Mouse (Mus musculus): Measurements from ENCODE around the gene Zfp704. TPM values are rescaled to one million over a fixed set of nuclear protein-coding genes. Genes with fewer than 3 reads are reported as not detected.
A peak's percentile ranks its signal among the peaks of the same experiment; 100 is the strongest.

Gene Zfp704
- total and polyA plus RNA-seq, 2 experiments from 2014 or later = 13.0 to 70.4 TPM

DNA sequence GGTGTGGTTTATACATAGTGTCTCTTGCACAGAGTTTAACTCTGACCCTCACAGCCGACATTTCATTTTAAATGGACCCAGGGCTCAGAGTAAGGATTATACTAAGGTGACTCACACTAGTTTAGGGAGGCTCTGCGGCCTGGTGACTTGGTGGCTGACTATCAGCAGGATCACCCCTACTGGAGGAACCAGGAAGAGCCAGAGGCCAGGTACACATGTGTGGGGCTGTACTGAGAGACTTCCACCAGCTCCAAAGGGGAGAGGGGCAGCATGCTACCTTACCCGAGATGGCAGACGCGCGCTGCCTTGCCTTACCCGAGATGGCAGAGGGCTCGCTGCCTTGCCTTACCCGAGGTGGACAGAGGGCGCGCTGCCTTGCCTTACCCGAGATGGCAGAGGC is 159.4 kb downstream of the Zfp704 start:
- H3K36me3 ChIP-seq (ENCODE audit: insufficient read depth) = peaks cover 23% of the 10 kb centered on the region
- H3K27me3 ChIP-seq (ENCODE audit: insufficient read depth, low read length) = no peaks in the 10 kb centered on the region
- no peaks in the 10 kb centered on the region for H3K4me1 ChIP-seq (ENCODE audit: insufficient read depth)
- no peak overlapping the region for H3K4me3 ChIP-seq (ENCODE audit: low read depth, low read length)
- H3K9me3 ChIP-seq (ENCODE audit: low read length) = no peaks in the 10 kb centered on the region
- H3K27ac ChIP-seq (ENCODE audit: low read depth, low read length) = no peak overlapping the region
- WGBS = 94% methylated on average over 12 of the region's 12 CpGs
- DNase-seq (no peak), ATAC-seq (no peak)
- H3K9ac ChIP-seq = no peak overlapping the region
- no peak overlapping the region for H3K4me2 ChIP-seq (ENCODE audit: low read depth)
- TF ChIP-seq CTCF (IDR thresholded peaks at IDR 0.05; ENCODE audit: low read depth) = no peak

- H3K9ac ChIP-seq = no peak overlapping the region
- no peak overlapping the region for H3K4me2 ChIP-seq (ENCODE audit: low read depth)
- no peaks in the 10 kb centered on the region for H3K9me3 ChIP-seq (ENCODE audit: low read length)
- WGBS = 50% methylated on average over 7 of the region's 7 CpGs
- peaks cover 25% of the 10 kb centered on the region for H3K36me3 ChIP-seq (ENCODE audit: insufficient read depth)
- no peaks in the 10 kb centered on the region for H3K4me1 ChIP-seq (ENCODE audit: insufficient read depth)
- DNase-seq (no peak), ATAC-seq (peak; percentile 20; the same call in 1 of the 2 replicates)
- no peak overlapping the region for H3K4me3 ChIP-seq (ENCODE audit: low read depth, low read length)
- no peaks in the 10 kb centered on the region for H3K27me3 ChIP-seq (ENCODE audit: insufficient read depth, low read length)
- no peak for TF ChIP-seq CTCF (IDR thresholded peaks at IDR 0.05; ENCODE audit: low read depth)
- no peak overlapping the region for H3K27ac ChIP-seq (ENCODE audit: low read depth, low read length)
Measured at GRCm38 (mm10) chr3:9449261-9450007, 160.5 kb downstream of the Zfp704 start.

DNA sequence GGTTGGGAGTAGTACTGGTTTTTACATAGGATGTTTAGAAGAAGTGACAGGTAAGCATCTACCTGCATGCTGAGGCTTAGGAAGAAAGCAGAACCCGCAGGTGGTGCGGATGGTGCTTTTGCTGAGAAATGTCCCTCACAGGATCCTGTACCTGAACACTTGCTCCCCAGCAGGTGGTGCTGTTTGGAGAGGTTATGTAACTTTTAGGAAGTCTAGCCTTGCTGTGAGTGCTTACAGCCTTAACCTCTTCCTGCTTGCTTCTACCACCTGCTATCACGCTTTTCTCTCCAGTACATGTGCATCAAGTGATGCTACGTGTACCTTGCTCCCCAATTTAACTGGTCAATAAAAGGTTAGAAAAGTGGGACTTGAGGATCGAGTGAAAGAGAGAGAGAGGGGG is 161.3 kb downstream of the Zfp704 start:
- Histone ChIP-seq H3K27ac (ENCODE audit: low read depth, low read length) (no peak overlapping the region), H3K4me3 (ENCODE audit: low read depth, low read length) (no peak overlapping the region), H3K9ac (no peak overlapping the region), H3K36me3 (ENCODE audit: insufficient read depth) (peaks cover 25% of the 10 kb centered on the region), H3K4me2 (ENCODE audit: low read depth) (no peak overlapping the region), H3K27me3 (ENCODE audit: insufficient read depth, low read length) (no peaks in the 10 kb centered on the region), H3K4me1 (ENCODE audit: insufficient read depth) (no peaks in the 10 kb centered on the region), H3K9me3 (ENCODE audit: low read length) (no peaks in the 10 kb centered on the region)
- ATAC-seq (no peak), DNase-seq (no peak)
- TF ChIP-seq CTCF (IDR thresholded peaks at IDR 0.05; ENCODE audit: low read depth) = 0 out of 2 replicates have a peak, but pooled peaks have one; percentile 23
- 95% methylated on average over 5 of the region's 5 CpGs for WGBS

- no peak overlapping the region for H3K4me2 ChIP-seq (ENCODE audit: low read depth)
- no peaks in the 10 kb centered on the region for H3K9me3 ChIP-seq (ENCODE audit: low read length)
- no peak overlapping the region for H3K27ac ChIP-seq (ENCODE audit: low read depth, low read length)
- 82% methylated on average over 5 of the region's 5 CpGs for WGBS
- TF ChIP-seq CTCF (IDR thresholded peaks at IDR 0.05; ENCODE audit: low read depth) = no peak
- DNase-seq (no peak), ATAC-seq (no peak)
- H3K4me1 ChIP-seq (ENCODE audit: insufficient read depth) = no peaks in the 10 kb centered on the region
- no peaks in the 10 kb centered on the region for H3K27me3 ChIP-seq (ENCODE audit: insufficient read depth, low read length)
- peaks cover 29% of the 10 kb centered on the region for H3K36me3 ChIP-seq (ENCODE audit: insufficient read depth)
- H3K9ac ChIP-seq = no peak overlapping the region
- H3K4me3 ChIP-seq (ENCODE audit: low read depth, low read length) = no peak overlapping the region
Measured at GRCm38 (mm10) chr3:9444558-9444957, 165.3 kb downstream of the Zfp704 start.

- Histone ChIP-seq H3K27ac (ENCODE audit: low read depth, low read length) (no peak overlapping the region), H3K27me3 (ENCODE audit: insufficient read depth, low read length) (no peaks in the 10 kb centered on the region), H3K4me3 (ENCODE audit: low read depth, low read length) (no peak overlapping the region), H3K9ac (no peak overlapping the region), H3K9me3 (ENCODE audit: low read length) (no peaks in the 10 kb centered on the region), H3K4me1 (ENCODE audit: insufficient read depth) (no peaks in the 10 kb centered on the region), H3K4me2 (ENCODE audit: low read depth) (no peak overlapping the region), H3K36me3 (ENCODE audit: insufficient read depth) (peaks cover 28% of the 10 kb centered on the region)
- no peak for TF ChIP-seq CTCF (IDR thresholded peaks at IDR 0.05; ENCODE audit: low read depth)
- 95% methylated on average over 7 of the region's 7 CpGs for WGBS
- DNase-seq (no peak), ATAC-seq (no peak)
Measured at GRCm38 (mm10) chr3:9443981-9444380, 165.9 kb downstream of the Zfp704 start.

DNA sequence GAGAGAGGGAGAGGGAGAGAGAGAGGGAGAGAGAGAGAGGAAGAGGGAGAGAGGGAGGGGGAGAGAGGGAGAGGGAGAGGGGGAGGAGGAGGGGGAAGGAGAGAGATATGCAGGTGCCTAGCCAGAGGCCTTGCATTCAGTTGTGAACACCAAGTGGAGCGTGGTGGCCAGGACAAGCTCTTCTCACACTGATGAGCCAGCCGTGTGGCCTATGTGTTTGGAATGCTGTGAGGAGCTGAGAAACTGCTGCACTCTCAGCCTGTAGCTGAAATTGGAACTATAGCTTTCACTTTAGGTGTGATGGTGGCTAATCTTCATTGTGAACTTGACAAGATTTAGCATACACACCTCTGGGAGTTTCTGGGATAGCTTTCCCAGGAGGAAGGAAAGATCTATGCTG is 166.4 kb downstream of the Zfp704 start:
- Histone ChIP-seq H3K36me3 (ENCODE audit: insufficient read depth) (peaks cover 27% of the 10 kb centered on the region), H3K9me3 (ENCODE audit: low read length) (no peaks in the 10 kb centered on the region), H3K4me2 (ENCODE audit: low read depth) (no peak overlapping the region), H3K4me3 (ENCODE audit: low read depth, low read length) (no peak overlapping the region), H3K9ac (no peak overlapping the region), H3K27ac (ENCODE audit: low read depth, low read length) (no peak overlapping the region), H3K4me1 (ENCODE audit: insufficient read depth) (no peaks in the 10 kb centered on the region), H3K27me3 (ENCODE audit: insufficient read depth, low read length) (no peaks in the 10 kb centered on the region)
- DNase-seq = no peak
- 83% methylated on average over 2 of the region's 2 CpGs for whole genome bisulfite sequencing
- TF ChIP-seq CTCF (IDR thresholded peaks at IDR 0.05; ENCODE audit: low read depth) = no peak
- ATAC-seq = no peak

DNA sequence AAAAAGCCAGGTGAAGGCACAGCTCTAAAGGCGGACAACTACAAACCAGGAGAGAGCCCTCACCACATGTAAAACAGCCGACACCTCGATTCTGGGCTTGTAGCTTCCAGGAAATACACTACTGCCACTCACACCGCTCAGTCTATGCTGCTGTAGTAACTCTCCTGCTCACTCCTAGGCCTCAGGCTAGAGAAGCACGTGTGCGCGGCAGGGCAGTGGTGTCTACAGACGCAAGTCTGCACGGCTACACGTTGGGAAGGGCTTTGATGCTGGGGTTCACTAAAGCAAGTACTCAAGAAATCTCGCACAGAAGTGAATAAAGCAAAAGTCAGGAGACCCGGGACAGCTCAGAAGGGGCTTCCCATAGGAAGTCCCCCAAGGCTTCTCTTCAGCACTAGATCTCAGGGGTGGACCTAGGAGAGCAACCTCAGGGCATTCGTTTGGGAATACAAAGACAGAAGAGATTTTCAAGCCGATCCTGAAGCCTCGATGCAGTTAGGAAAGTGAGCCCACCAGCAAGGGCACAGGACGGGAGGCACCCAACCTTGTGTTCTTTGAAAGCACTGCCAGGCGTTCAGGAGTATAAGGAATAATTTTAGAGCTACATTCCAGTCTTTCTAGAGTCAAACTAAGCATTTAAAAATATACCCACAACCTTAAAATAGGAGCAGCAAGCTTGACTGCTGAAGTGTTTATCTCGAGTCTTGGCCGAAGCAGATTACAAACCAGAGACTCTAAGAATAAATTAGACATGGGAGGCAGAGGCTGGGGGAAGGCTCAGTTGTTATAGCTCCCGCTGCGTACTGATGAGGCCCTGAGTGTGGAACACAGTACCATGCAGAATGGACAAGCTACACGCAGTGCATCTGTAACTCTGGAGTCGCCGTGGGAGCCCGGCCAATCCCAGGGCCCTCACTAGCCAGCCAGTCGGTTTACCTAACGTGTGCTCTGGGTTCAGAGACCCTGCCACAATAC is 168.0 kb downstream of the Zfp704 start:
- no peaks in the 10 kb centered on the region for H3K27me3 ChIP-seq (ENCODE audit: insufficient read depth, low read length)
- H3K4me3 ChIP-seq (ENCODE audit: low read depth, low read length) = no peak overlapping the region
- H3K27ac ChIP-seq (ENCODE audit: low read depth, low read length) = no peak overlapping the region
- no peak overlapping the region for H3K4me2 ChIP-seq (ENCODE audit: low read depth)
- 85% methylated on average over 27 of the region's 27 CpGs for WGBS
- H3K36me3 ChIP-seq (ENCODE audit: insufficient read depth) = peaks cover 34% of the 10 kb centered on the region
- peak; percentile 65 for ATAC-seq
- no peaks in the 10 kb centered on the region for H3K9me3 ChIP-seq (ENCODE audit: low read length)
- H3K9ac ChIP-seq = no peak overlapping the region
- no peak for TF ChIP-seq CTCF (IDR thresholded peaks at IDR 0.05; ENCODE audit: low read depth)
- no peaks in the 10 kb centered on the region for H3K4me1 ChIP-seq (ENCODE audit: insufficient read depth)
- DNase-seq = no peak
